Mouse (Mus musculus) stomach, postnatal 0 days (tissue): ENCODE results near the gene Capn11.

Source experiments
- CTCF ChIP-seq: IDR thresholded peaks from 2 replicates; pipeline ENCODE4 v1.5.1; 2016; ENCODE audit warnings: antibody characterized with exemption, low read depth, mild to moderate bottlenecking, moderate library complexity
- EP300 ChIP-seq: optimal IDR thresholded peaks from 2 replicates; pipeline ENCODE3; 2016; ENCODE audit warnings: antibody characterized with exemption

GRCm38 (mm10) chr17:45585725-45586448, 73.2 kb downstream of the Capn11 start:
- TF ChIP-seq CTCF = no peak
- TF ChIP-seq EP300 = no peak
